Mouse (Mus musculus) cerebral cortex, adult 2 months (tissue): ENCODE data around the gene 2210016F16Rik.

Experiments
- WGBS: fragments of 180-500 bp; shearing (Covaris S2); methylation state at CpG from one replicate; pipeline ENCODE4 v1.1.7; 2018; 5-methylcytosine and 5-hydroxymethylcytosine counted together

2210016F16Rik gene

GRCm38 (mm10) chr13:58384779-58385546 lies at the start of gene 2210016F16Rik:
Gene 2210016F16Rik, minus strand, starts transcription at chr13:58385225.
- WGBS: 2% methylated on average over 80 of the region's 80 CpGs

GRCm38 (mm10) chr13:58423061-58423660 lies 38.1 kb upstream of the 2210016F16Rik start:
- WGBS: 74% methylated on average over 10 of the region's 10 CpGs

GRCm38 (mm10) chr13:58422242-58422641 lies 37.2 kb upstream of the 2210016F16Rik start:
- 87% methylated on average over 4 of the region's 4 CpGs for WGBS

GRCm38 (mm10) chr13:58421026-58421425 lies 36.0 kb upstream of the 2210016F16Rik start:
- 91% methylated on average over 4 of the region's 4 CpGs for WGBS

GRCm38 (mm10) chr13:58419266-58419665 lies 34.2 kb upstream of the 2210016F16Rik start:
- 96% methylated on average over 1 of the region's 1 CpGs for WGBS

- WGBS: 81% methylated on average over 4 of the region's 4 CpGs
Observed at GRCm38 (mm10) chr13:58418656-58419055, 33.6 kb upstream of the 2210016F16Rik start.

- WGBS: 70% methylated on average over 5 of the region's 5 CpGs
Observed at GRCm38 (mm10) chr13:58415838-58416237, 30.8 kb upstream of the 2210016F16Rik start.

- WGBS: 77% methylated on average over 6 of the region's 6 CpGs
Observed at GRCm38 (mm10) chr13:58415374-58415773, 30.3 kb upstream of the 2210016F16Rik start.

- whole genome bisulfite sequencing: 96% methylated on average over 4 of the region's 4 CpGs
Observed at GRCm38 (mm10) chr13:58411073-58411472, 26.0 kb upstream of the 2210016F16Rik start.

GRCm38 (mm10) chr13:58403243-58403642 lies 18.2 kb upstream of the 2210016F16Rik start, which contains the start of gene Hnrnpk:
Gene Hnrnpk, minus strand, starts transcription at chr13:58403343.
- WGBS: 6% methylated on average over 17 of the region's 17 CpGs

- 0% methylated on average over 37 of the region's 48 CpGs for WGBS
Observed at GRCm38 (mm10) chr13:58402744-58403110, 17.7 kb upstream of the 2210016F16Rik start.

GRCm38 (mm10) chr13:58402003-58402743 lies 17.1 kb upstream of the 2210016F16Rik start, which contains the start of gene Rmi1:
Gene Rmi1, plus strand, starts transcription at chr13:58402248.
- WGBS: under 1% methylated on average over 91 of the region's 91 CpGs

GRCm38 (mm10) chr13:58401135-58402002 lies 16.3 kb upstream of the 2210016F16Rik start:
- under 1% methylated on average over 96 of the region's 100 CpGs for WGBS

- WGBS: under 1% methylated on average over 11 of the region's 11 CpGs
Observed at GRCm38 (mm10) chr13:58400576-58400975, 15.6 kb upstream of the 2210016F16Rik start.

GRCm38 (mm10) chr13:58397651-58398050 lies 12.6 kb upstream of the 2210016F16Rik start:
- 40% methylated on average over 13 of the region's 13 CpGs for WGBS

- 76% methylated on average over 11 of the region's 11 CpGs for WGBS
Observed at GRCm38 (mm10) chr13:58394392-58394791, 9.4 kb upstream of the 2210016F16Rik start.

GRCm38 (mm10) chr13:58389324-58389951 lies 4.4 kb upstream of the 2210016F16Rik start:
- WGBS: 70% methylated on average over 2 of the region's 2 CpGs

GRCm38 (mm10) chr13:58388379-58388778 lies 3.4 kb upstream of the 2210016F16Rik start:
- 39% methylated on average over 3 of the region's 3 CpGs for WGBS

- 10% methylated on average over 7 of the region's 7 CpGs for WGBS
Observed at GRCm38 (mm10) chr13:58387948-58388347, 2.9 kb upstream of the 2210016F16Rik start.

GRCm38 (mm10) chr13:58385547-58385920 lies 509 bp upstream of the 2210016F16Rik start:
- 86% methylated on average over 7 of the region's 7 CpGs for WGBS

GRCm38 (mm10) chr13:58384371-58384770 lies 654 bp downstream of the 2210016F16Rik start:
- 45% methylated on average over 11 of the region's 11 CpGs for WGBS
